Mouse (Mus musculus) liver, adult 2 months (tissue): ENCODE data around the gene Csdc2.

Source experiments
- CTCF ChIP-seq: fragments of 200-500 bp; IDR thresholded peaks from 2 replicates; pipeline ENCODE4 v1.5.1; 2011; ENCODE audit warnings: low read depth, low read length, control low read depth
- POLR2A ChIP-seq: fragments of 200-500 bp; IDR thresholded peaks from 2 replicates; pipeline ENCODE4 v1.6.1; 2011; ENCODE audit warnings: low read length, control low read depth; ENCODE audit not compliant: insufficient read depth; ENCODE audit errors: extremely low read depth

- TF ChIP-seq CTCF (no peak), POLR2A (no peak)
Observed at GRCm38 (mm10) chr15:81907953-81908352, 28.6 kb upstream of the Csdc2 start.
